Mouse (Mus musculus): ENCODE data around the gene Deup1.

The Deup1 gene

GRCm38 (mm10) chr9:15627785-15628287 is at the start of gene Deup1:
Gene Deup1 (minus strand): TSS chr9:15627933.
- DNase-seq (ENCODE audit: low spot score in 2 of 2): peak; percentile 7 to 54

GRCm38 (mm10) chr9:15672251-15672650 is 44.5 kb upstream of the Deup1 start:
- no peak for DNase-seq (ENCODE audit: low spot score in 2 of 2)

GRCm38 (mm10) chr9:15670002-15670527 is 42.3 kb upstream of the Deup1 start:
- no peak for DNase-seq (ENCODE audit: low spot score in 2 of 2)

GRCm38 (mm10) chr9:15669452-15669851 is 41.7 kb upstream of the Deup1 start:
- DNase-seq (ENCODE audit: low spot score in 2 of 2): no peak

- no peak for DNase-seq (ENCODE audit: low spot score in 2 of 2)
These were observed 36.9 kb upstream of the Deup1 start for GRCm38 (mm10) chr9:15664606-15665005.

- DNase-seq (ENCODE audit: low spot score in 2 of 2): no peak
These were observed 31.3 kb upstream of the Deup1 start for GRCm38 (mm10) chr9:15659069-15659468.

GRCm38 (mm10) chr9:15658236-15658785 is 30.6 kb upstream of the Deup1 start:
- DNase-seq (ENCODE audit: low spot score in 2 of 2): no peak

GRCm38 (mm10) chr9:15653036-15653435 is 25.3 kb upstream of the Deup1 start:
- no peak for DNase-seq (ENCODE audit: low spot score in 2 of 2)

- no peak for DNase-seq (ENCODE audit: low spot score in 2 of 2)
These were observed 22.2 kb upstream of the Deup1 start for GRCm38 (mm10) chr9:15649977-15650376.

GRCm38 (mm10) chr9:15627384-15627783 is 349 bp downstream of the Deup1 start:
- DNase-seq (ENCODE audit: low spot score in 2 of 2): no peak

GRCm38 (mm10) chr9:15624739-15625138 is 3.0 kb downstream of the Deup1 start:
- no peak for DNase-seq (ENCODE audit: low spot score in 2 of 2)

- DNase-seq (ENCODE audit: low spot score in 2 of 2): no peak
These were observed 8.0 kb downstream of the Deup1 start for GRCm38 (mm10) chr9:15619767-15620166.

GRCm38 (mm10) chr9:15619020-15619590 is 8.6 kb downstream of the Deup1 start:
- no peak for DNase-seq (ENCODE audit: low spot score in 2 of 2)

- DNase-seq (ENCODE audit: low spot score in 2 of 2): no peak
These were observed 10.7 kb downstream of the Deup1 start for GRCm38 (mm10) chr9:15617061-15617460.

GRCm38 (mm10) chr9:15616471-15616870 is 11.3 kb downstream of the Deup1 start:
- no peak for DNase-seq (ENCODE audit: low spot score in 2 of 2)

- DNase-seq (ENCODE audit: low spot score in 2 of 2): no peak
These were observed 18.3 kb downstream of the Deup1 start for GRCm38 (mm10) chr9:15609280-15609930.

- DNase-seq (ENCODE audit: low spot score in 2 of 2): no peak
These were observed 20.1 kb downstream of the Deup1 start for GRCm38 (mm10) chr9:15607601-15608000.

GRCm38 (mm10) chr9:15603156-15603555 is 24.6 kb downstream of the Deup1 start:
- no peak for DNase-seq (ENCODE audit: low spot score in 2 of 2)

- no peak for DNase-seq (ENCODE audit: low spot score in 2 of 2)
These were observed 26.7 kb downstream of the Deup1 start for GRCm38 (mm10) chr9:15600859-15601540.

- no peak for DNase-seq (ENCODE audit: low spot score in 2 of 2)
These were observed 27.4 kb downstream of the Deup1 start for GRCm38 (mm10) chr9:15600156-15600858.

- DNase-seq (ENCODE audit: low spot score in 2 of 2): no peak
These were observed 31.1 kb downstream of the Deup1 start for GRCm38 (mm10) chr9:15596598-15596997.

- DNase-seq (ENCODE audit: low spot score in 2 of 2): no peak
These were observed 33.6 kb downstream of the Deup1 start for GRCm38 (mm10) chr9:15594148-15594547.
